22 mouse cellular contexts compared by ENCODE assay signal in genomic region chr17:85518513-85518912, GRCm38 (mm10).
"Had no signal": no experiment of that assay in that cellular context is flagged by ENCODE, and none has a peak within 500 bp of the region (broad histone marks: within the 10 kb centered on the region; RNA-seq: fewer than 3 reads in every experiment).

No protein-coding gene starts in this region.

- H3K4me3 ChIP-seq: limb, embryonic 12.5 days; limb, embryonic 15.5 days; liver, embryonic 15.5 days; midbrain, embryonic 12.5 days; myocyte had no signal

- ATAC-seq: intestine, embryonic 16.5 days; midbrain, embryonic 16.5 days had no signal

- H3K9ac ChIP-seq: limb, embryonic 12.5 days; limb, embryonic 15.5 days; liver, embryonic 15.5 days; midbrain, embryonic 12.5 days had no signal

- H3K9me3 ChIP-seq: limb, embryonic 12.5 days; limb, embryonic 15.5 days; liver, embryonic 15.5 days; midbrain, embryonic 12.5 days had no signal

- H3K27me3 ChIP-seq: liver, embryonic 15.5 days had no signal

- H3K4me1 ChIP-seq: limb, embryonic 12.5 days; limb, embryonic 15.5 days; liver, embryonic 15.5 days had no signal

- DNase-seq: kidney, adult 18-20 months; kidney, adult 9 months; kidney, postnatal 14 days; kidney, postnatal 4 days; layer of hippocampus, adult 9-11 months; lung, adult 2 months; lung, postnatal 14 days; lung, postnatal 4 days; right cerebral cortex, adult 18-20 months; right cerebral cortex, postnatal 14 days; right cerebral cortex, postnatal 4 days; thymus, adult 2 months; thymus, postnatal 14 days; thymus, postnatal 4 days had no signal

- H3K4me2 ChIP-seq: limb, embryonic 12.5 days; limb, embryonic 15.5 days; liver, embryonic 11.5 days; liver, embryonic 15.5 days; midbrain, embryonic 12.5 days had no signal

- H3K27ac ChIP-seq: limb, embryonic 12.5 days; limb, embryonic 15.5 days; liver, embryonic 15.5 days; midbrain, embryonic 12.5 days had no signal

- H3K36me3 ChIP-seq: limb, embryonic 12.5 days; limb, embryonic 15.5 days; liver, embryonic 15.5 days; midbrain, embryonic 12.5 days had no signal
